Mouse (Mus musculus) CH12.LX (cell line): Measurements from ENCODE around the gene Gal3st4.

Experiments used
- CTCF ChIP-seq, 2 experiments: IDR thresholded peaks in 1 of 2; conservative IDR thresholded peaks in 1 of 2; 2 replicates each; pipeline ENCODE4 v1.5.1; 2011 to 2012; ENCODE audit warnings: low read depth in 2 of 2, low read length in 2 of 2, improper control_type of control experiment in 1 of 2, inconsistent platforms in 1 of 2, mild to moderate bottlenecking in 1 of 2, moderate library complexity in 1 of 2
- EP300 ChIP-seq: IDR thresholded peaks from 2 replicates; pipeline ENCODE4 v1.6.1; 2011; ENCODE audit warnings: low read length, improper control_type of control experiment
- HCFC1 ChIP-seq: IDR thresholded peaks from 2 replicates; pipeline ENCODE4 v1.6.1; 2012; ENCODE audit warnings: low read depth, mild to moderate bottlenecking, inconsistent platforms, low read length, improper control_type of control experiment
- MXI1 ChIP-seq: IDR thresholded peaks from 2 replicates; pipeline ENCODE4 v1.6.1; 2011; ENCODE audit warnings: mild to moderate bottlenecking, low read depth, low read length, improper control_type of control experiment
- NRF1 ChIP-seq: IDR thresholded peaks from 2 replicates; pipeline ENCODE4 v1.6.1; 2014; ENCODE audit warnings: low read depth, mild to moderate bottlenecking, inconsistent platforms, low read length, improper control_type of control experiment, moderate library complexity
- POLR2A ChIP-seq: IDR thresholded peaks from 2 replicates; pipeline ENCODE4 v1.6.1; 2011; ENCODE audit warnings: low read depth, mild to moderate bottlenecking, improper control_type of control experiment, low read length
- RCOR1 ChIP-seq: conservative IDR thresholded peaks from 2 replicates; pipeline ENCODE4 v1.6.1; 2012; ENCODE audit warnings: low read depth, mild to moderate bottlenecking, inconsistent platforms, low read length, improper control_type of control experiment
- SIN3A ChIP-seq: IDR thresholded peaks from 2 replicates; pipeline ENCODE4 v1.6.1; 2012; ENCODE audit warnings: low read length, improper control_type of control experiment, inconsistent platforms
- SMC3 ChIP-seq: IDR thresholded peaks from 2 replicates; pipeline ENCODE4 v1.6.1; 2011; ENCODE audit warnings: low read depth, low read length, improper control_type of control experiment
- USF1 ChIP-seq: IDR thresholded peaks from 2 replicates; pipeline ENCODE4 v1.6.1; 2014; ENCODE audit warnings: low read depth, mild to moderate bottlenecking, inconsistent platforms, low read length, improper control_type of control experiment
- ZNF384 ChIP-seq: IDR thresholded peaks from 2 replicates; pipeline ENCODE4 v1.6.1; 2012; ENCODE audit warnings: low read depth, low read length, improper control_type of control experiment, inconsistent platforms

DNA sequence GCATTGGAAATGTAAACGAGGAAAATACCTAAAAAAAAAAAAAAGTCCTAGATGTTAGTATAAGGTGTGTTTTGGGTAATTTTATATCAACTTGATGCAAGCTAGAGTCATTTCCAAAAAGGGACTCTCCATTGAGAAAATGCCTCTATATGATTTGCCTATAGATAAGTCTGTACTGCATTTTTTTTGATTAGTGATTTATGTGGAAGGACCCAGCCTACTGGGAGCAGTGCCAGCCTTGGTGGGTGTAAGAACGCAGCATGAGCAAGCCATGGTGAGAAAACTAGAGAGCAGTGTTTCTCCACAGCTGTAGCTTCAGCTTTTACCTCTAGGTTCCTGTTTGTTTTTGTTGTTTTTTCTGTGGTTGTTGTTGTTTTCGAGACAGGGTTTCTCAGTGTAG is 49.4 kb downstream of the Gal3st4 start:
- no peak for TF ChIP-seq RCOR1
- no peak for TF ChIP-seq CTCF (conservative IDR thresholded peaks at IDR 0.05 in 1 of 2, IDR thresholded peaks at IDR 0.05 in 1 of 2; ENCODE audit: low read depth in 2 of 2, low read length in 2 of 2)
- TF ChIP-seq MXI1 = no peak
- no peak for TF ChIP-seq POLR2A
- no peak for TF ChIP-seq SMC3
- TF ChIP-seq USF1 = no peak
- no peak for TF ChIP-seq SIN3A
- TF ChIP-seq EP300 = no peak
- TF ChIP-seq ZNF384 = no peak
- TF ChIP-seq NRF1 = no peak
- TF ChIP-seq HCFC1 = no peak
